Mouse (Mus musculus): Measurements from ENCODE around the gene Supt16. TPM values are rescaled to one million over a fixed set of nuclear protein-coding genes. Genes with fewer than 3 reads are reported as not detected.
A peak's percentile ranks its signal among the peaks of the same experiment; 100 is the strongest.

Supt16 gene
- polyA plus RNA-seq, 1 experiment from 2014 or later: 128 TPM

DNA sequence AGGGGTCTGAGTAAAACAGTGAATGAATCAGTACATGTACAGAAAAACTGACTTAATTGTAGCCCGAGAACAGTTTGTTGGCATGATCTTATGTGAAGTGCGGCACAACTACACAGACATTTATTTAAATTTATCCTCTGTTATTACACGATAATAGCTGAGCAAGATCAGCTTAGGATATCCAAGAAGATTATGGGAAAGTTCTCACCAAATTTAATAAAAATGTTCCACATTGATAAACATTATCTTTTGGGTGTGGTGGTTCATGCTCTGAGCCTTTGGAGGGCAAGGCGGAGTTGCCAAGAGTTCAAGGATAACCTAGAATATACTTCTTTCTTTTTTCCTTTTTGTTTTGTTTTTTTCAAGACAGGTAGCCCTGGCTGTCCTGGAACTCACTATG lies 2.2 kb upstream of the Supt16 start:
- H3K9me3 ChIP-seq (ENCODE audit: control insufficient read depth, low read length): no peaks in the 10 kb centered on the region
- ATAC-seq (ENCODE audit: low FRiP score) (no peak), DNase-seq (ENCODE audit: low spot score) (no peak)
- H3K4me3 ChIP-seq (ENCODE audit: low read depth, low read length): no peak overlapping the region
- no peak overlapping the region for H3K9ac ChIP-seq (ENCODE audit: low read depth, low read length)
- H3K36me3 ChIP-seq (ENCODE audit: control insufficient read depth, insufficient read depth, low read length): peaks cover 16% of the 10 kb centered on the region
- no peaks in the 10 kb centered on the region for H3K27me3 ChIP-seq (ENCODE audit: control insufficient read depth, insufficient read depth, low read length)
- no peak overlapping the region for H3K4me2 ChIP-seq (replicated peaks; ENCODE audit: low read depth, low read length)
- H3K4me1 ChIP-seq (replicated peaks; ENCODE audit: control insufficient read depth, insufficient read depth, low read length): no peaks in the 10 kb centered on the region
- H3K27ac ChIP-seq (ENCODE audit: low read depth, low read length): no peak overlapping the region
- WGBS: 96% methylated on average over 4 of the region's 4 CpGs

DNA sequence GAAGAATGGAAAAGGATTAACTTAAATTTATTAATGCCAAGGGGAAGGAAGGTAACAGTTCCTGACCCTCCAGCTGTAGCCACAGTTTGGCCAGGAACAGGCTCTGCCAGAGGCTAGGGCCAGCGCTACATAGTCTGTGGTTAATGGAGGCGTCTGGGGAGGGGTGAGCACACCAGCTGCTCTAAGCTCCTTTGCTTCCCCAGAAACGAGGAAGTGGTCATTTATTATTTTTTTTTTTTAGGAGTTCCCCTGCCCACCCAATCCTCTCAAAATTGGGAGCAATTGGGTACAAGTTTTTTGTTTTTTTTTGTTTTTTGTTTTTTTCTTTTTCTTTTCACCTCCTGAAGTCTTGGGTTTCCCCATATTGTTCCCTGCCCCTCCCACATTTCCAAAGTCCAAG lies 925 bp upstream of the Supt16 start:
- WGBS: 32% methylated on average over 3 of the region's 3 CpGs
- Histone ChIP-seq H3K36me3 (ENCODE audit: control insufficient read depth, insufficient read depth, low read length) (peaks cover 10% of the 10 kb centered on the region; the same call in 1 of the 2 replicates), H3K4me1 (replicated peaks; ENCODE audit: control insufficient read depth, insufficient read depth, low read length) (no peaks in the 10 kb centered on the region), H3K9me3 (ENCODE audit: control insufficient read depth, low read length) (no peaks in the 10 kb centered on the region), H3K4me2 (replicated peaks; ENCODE audit: low read depth, low read length) (peak overlapping the region; percentile 75; the same call in 1 of the 2 replicates), H3K27ac (ENCODE audit: low read depth, low read length) (no peak overlapping the region), H3K27me3 (ENCODE audit: control insufficient read depth, insufficient read depth, low read length) (no peaks in the 10 kb centered on the region), H3K4me3 (ENCODE audit: low read depth, low read length) (peak overlapping the region; percentile 95; the same call in 1 of the 2 replicates), H3K9ac (ENCODE audit: low read depth, low read length) (no peak overlapping the region)
- DNase-seq (ENCODE audit: low spot score): no peak
- ATAC-seq (ENCODE audit: low FRiP score): no peak

DNA sequence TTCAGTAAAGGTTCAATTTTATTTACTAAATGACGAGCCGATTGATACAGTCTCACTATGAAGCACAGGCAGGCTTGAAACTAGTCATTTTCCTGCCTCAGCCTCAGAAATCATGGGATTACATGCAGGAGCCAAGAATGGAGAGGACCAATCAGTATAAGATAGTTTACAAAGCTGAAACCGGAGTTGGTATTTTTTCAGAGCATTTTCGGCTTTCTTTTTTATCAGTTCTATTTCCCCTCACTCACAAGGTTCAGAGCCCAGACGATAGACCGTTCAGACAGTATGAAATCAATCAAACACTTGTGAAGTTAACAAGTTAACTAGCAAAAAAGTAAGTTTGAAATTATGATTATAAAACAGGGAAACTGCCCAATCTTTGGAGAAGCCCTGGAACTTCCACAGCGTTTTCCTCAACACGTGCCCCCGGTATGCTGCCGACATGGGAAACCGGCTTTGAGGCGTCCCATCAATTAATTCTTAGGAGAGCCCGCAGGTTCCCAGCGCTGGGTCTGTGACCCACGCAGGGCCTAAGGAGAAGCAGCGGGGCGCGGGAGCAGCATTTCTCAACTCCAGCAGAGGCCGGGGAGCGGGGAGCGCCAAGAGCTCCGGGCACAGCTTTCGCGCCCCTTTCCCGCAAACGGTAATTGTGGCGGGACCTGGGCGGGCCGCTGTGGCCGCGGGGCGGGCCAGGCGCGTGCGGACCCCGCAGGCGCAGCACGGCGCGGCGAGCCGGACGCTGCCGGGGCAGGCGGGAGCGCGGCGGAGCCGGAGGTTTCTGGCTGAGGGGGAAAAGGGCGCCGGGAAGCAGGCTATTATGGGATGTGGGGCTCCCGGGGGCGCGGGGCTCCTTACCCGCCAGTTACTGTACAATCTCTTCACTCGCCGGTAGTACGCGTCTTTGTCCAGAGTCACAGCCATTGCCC lies 723 bp downstream of the Supt16 start:
- peak overlapping the region; percentile 97 for H3K9ac ChIP-seq (ENCODE audit: low read depth, low read length)
- H3K27me3 ChIP-seq (ENCODE audit: control insufficient read depth, insufficient read depth, low read length): no peaks in the 10 kb centered on the region
- H3K27ac ChIP-seq (ENCODE audit: low read depth, low read length): peak overlapping the region; percentile 96
- WGBS: 2% methylated on average over 34 of the region's 59 CpGs
- peaks cover 7% of the 10 kb centered on the region; the same call in 1 of the 2 replicates for H3K36me3 ChIP-seq (ENCODE audit: control insufficient read depth, insufficient read depth, low read length)
- peak overlapping the region; percentile 75 for H3K4me2 ChIP-seq (replicated peaks; ENCODE audit: low read depth, low read length)
- DNase-seq (ENCODE audit: low spot score) (peak; percentile 46), ATAC-seq (ENCODE audit: low FRiP score) (peak; percentile 35; the same call in 1 of the 2 replicates)
- no peaks in the 10 kb centered on the region for H3K9me3 ChIP-seq (ENCODE audit: control insufficient read depth, low read length)
- peak overlapping the region; percentile 95 for H3K4me3 ChIP-seq (ENCODE audit: low read depth, low read length)
- H3K4me1 ChIP-seq (replicated peaks; ENCODE audit: control insufficient read depth, insufficient read depth, low read length): no peaks in the 10 kb centered on the region

DNA sequence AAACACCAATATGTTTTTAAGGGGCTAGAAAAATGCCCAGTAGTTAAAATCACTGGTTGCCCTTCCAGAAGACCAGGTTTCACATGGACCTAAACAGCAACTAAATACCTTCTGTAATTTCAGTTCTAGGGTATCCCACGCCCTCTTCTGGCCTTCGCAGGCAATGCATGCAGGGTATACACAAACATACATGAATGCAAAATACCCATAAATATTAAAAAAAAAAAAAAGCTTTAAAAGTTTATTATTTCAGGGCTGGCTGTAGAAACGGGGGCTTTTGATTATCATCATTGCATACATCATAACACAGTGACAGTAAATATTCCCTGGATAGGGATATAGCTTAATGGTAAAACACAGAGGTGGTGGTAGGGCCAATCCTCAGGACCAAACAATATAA lies 1.5 kb downstream of the Supt16 start:
- peak; percentile 75 for DNase-seq (ENCODE audit: low spot score)
- Histone ChIP-seq H3K4me2 (replicated peaks; ENCODE audit: low read depth, low read length) (peak overlapping the region; percentile 75), H3K27me3 (ENCODE audit: control insufficient read depth, insufficient read depth, low read length) (no peaks in the 10 kb centered on the region), H3K4me3 (ENCODE audit: low read depth, low read length) (peak overlapping the region; percentile 95), H3K27ac (ENCODE audit: low read depth, low read length) (no peak overlapping the region), H3K36me3 (ENCODE audit: control insufficient read depth, insufficient read depth, low read length) (peaks cover 7% of the 10 kb centered on the region; the same call in 1 of the 2 replicates), H3K9me3 (ENCODE audit: control insufficient read depth, low read length) (no peaks in the 10 kb centered on the region), H3K4me1 (replicated peaks; ENCODE audit: control insufficient read depth, insufficient read depth, low read length) (no peaks in the 10 kb centered on the region), H3K9ac (ENCODE audit: low read depth, low read length) (no peak overlapping the region)
- 14% methylated on average over 3 of the region's 3 CpGs for WGBS
- no peak for ATAC-seq (ENCODE audit: low FRiP score)

DNA sequence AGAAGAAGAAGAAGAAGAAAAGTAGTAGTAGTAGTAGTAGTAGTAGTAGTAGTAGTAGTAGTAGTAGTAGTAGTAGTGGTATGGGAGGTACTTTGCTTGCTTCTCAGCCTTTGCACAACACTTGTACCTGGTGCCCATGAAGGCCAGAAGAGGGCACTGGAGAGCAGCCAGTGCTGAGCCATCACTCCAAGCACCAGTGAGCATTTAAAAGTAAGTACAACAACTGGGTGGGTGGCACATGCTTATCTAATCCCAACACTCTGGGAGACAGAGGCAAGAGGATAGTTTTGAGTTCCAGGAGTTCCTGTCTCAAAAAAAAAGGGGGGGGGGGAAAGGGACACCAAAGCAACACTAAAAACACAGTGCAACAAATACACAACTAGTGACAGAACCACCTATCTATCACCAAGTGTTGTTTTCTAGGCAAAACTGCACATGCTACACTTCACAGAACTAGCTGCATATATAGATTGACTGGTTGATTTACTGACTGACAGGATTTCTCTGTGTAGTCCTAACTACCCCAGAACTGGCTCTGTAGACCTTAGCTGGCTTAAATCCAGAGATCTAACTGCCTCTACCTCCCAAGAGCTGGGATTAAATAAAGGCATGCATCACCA lies 6.4 kb downstream of the Supt16 start:
- ATAC-seq (ENCODE audit: low FRiP score) (no peak), DNase-seq (ENCODE audit: low spot score) (peak; percentile 51)
- Histone ChIP-seq H3K27ac (ENCODE audit: low read depth, low read length) (no peak overlapping the region), H3K9ac (ENCODE audit: low read depth, low read length) (no peak overlapping the region), H3K9me3 (ENCODE audit: control insufficient read depth, low read length) (no peaks in the 10 kb centered on the region), H3K36me3 (ENCODE audit: control insufficient read depth, insufficient read depth, low read length) (no peaks in the 10 kb centered on the region), H3K4me1 (replicated peaks; ENCODE audit: control insufficient read depth, insufficient read depth, low read length) (no peaks in the 10 kb centered on the region), H3K4me2 (replicated peaks; ENCODE audit: low read depth, low read length) (no peak overlapping the region), H3K27me3 (ENCODE audit: control insufficient read depth, insufficient read depth, low read length) (no peaks in the 10 kb centered on the region), H3K4me3 (ENCODE audit: low read depth, low read length) (no peak overlapping the region)

DNA sequence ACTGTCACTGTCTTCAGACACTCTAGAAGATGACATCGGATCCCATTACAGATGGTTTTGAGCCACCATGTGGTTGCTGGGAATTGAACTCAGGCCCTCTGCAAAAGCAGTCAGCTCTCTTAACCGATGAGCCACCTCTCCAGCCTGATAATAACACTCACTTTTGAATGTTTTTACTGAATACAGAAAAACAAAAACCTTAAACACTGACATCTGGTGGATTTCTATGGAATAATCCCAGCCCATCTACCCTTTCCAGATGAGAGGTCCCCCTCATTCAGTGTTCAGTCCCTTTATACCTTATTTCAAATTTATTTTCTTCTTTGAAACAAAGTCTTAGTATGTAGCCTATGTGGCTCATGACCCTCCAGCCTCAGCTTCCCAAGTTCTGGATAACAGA lies 7.7 kb downstream of the Supt16 start:
- Histone ChIP-seq H3K4me1 (replicated peaks; ENCODE audit: control insufficient read depth, insufficient read depth, low read length) (no peaks in the 10 kb centered on the region), H3K4me3 (ENCODE audit: low read depth, low read length) (no peak overlapping the region), H3K4me2 (replicated peaks; ENCODE audit: low read depth, low read length) (no peak overlapping the region), H3K27me3 (ENCODE audit: control insufficient read depth, insufficient read depth, low read length) (no peaks in the 10 kb centered on the region), H3K27ac (ENCODE audit: low read depth, low read length) (no peak overlapping the region), H3K9ac (ENCODE audit: low read depth, low read length) (no peak overlapping the region), H3K9me3 (ENCODE audit: control insufficient read depth, low read length) (no peaks in the 10 kb centered on the region), H3K36me3 (ENCODE audit: control insufficient read depth, insufficient read depth, low read length) (no peaks in the 10 kb centered on the region)
- ATAC-seq (ENCODE audit: low FRiP score) (no peak), DNase-seq (ENCODE audit: low spot score) (no peak)
- 97% methylated on average over 2 of the region's 2 CpGs for WGBS

DNA sequence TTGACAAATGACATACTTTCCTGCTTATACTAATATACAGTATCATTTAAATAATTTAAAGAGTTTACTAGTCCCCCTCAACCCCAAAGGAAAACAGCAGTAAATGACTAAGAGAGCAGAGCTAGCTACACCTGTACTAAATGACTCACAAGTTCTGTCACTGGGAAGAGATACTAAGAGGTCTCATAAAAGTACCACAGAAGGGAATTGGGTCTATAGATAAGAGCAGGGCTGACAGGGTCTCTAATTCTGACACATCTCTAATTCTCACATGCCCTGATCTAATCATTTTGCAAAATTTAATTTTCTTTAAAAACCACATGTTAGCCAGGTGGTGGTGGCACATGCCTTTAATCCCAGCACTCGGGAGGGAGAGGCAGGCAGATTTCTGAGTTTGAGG lies 8.4 kb downstream of the Supt16 start:
- no peaks in the 10 kb centered on the region for H3K27me3 ChIP-seq (ENCODE audit: control insufficient read depth, insufficient read depth, low read length)
- DNase-seq (ENCODE audit: low spot score): no peak
- no peak for ATAC-seq (ENCODE audit: low FRiP score)
- H3K27ac ChIP-seq (ENCODE audit: low read depth, low read length): no peak overlapping the region
- H3K4me2 ChIP-seq (replicated peaks; ENCODE audit: low read depth, low read length): no peak overlapping the region
- no peaks in the 10 kb centered on the region for H3K36me3 ChIP-seq (ENCODE audit: control insufficient read depth, insufficient read depth, low read length)
- no peaks in the 10 kb centered on the region for H3K9me3 ChIP-seq (ENCODE audit: control insufficient read depth, low read length)
- no peaks in the 10 kb centered on the region for H3K4me1 ChIP-seq (replicated peaks; ENCODE audit: control insufficient read depth, insufficient read depth, low read length)
- no peak overlapping the region for H3K4me3 ChIP-seq (ENCODE audit: low read depth, low read length)
- WGBS: 83% methylated on average over 1 of the region's 1 CpGs
- no peak overlapping the region for H3K9ac ChIP-seq (ENCODE audit: low read depth, low read length)

DNA sequence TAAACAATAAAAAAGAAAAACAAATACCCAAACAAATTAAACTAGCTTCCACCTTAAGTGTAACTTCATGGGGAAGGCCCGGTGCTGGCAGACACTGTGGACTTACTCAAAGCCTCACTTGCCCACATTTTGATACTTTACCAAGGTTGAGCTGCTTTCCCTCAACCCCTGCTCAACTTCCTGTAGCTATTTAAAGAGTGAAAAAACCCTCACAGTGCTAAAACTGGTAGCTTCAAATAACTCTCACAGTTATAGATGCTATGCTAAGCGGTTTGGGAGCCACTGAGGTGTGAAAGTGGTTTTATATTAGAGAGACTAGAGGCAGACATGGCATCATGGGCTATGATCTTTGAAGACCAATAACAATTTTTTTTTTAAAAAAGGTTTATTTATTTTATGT lies 30.6 kb downstream of the Supt16 start:
- Histone ChIP-seq H3K9me3 (ENCODE audit: control insufficient read depth, low read length) (no peaks in the 10 kb centered on the region), H3K36me3 (ENCODE audit: control insufficient read depth, insufficient read depth, low read length) (peaks cover 15% of the 10 kb centered on the region), H3K4me3 (ENCODE audit: low read depth, low read length) (no peak overlapping the region), H3K27me3 (ENCODE audit: control insufficient read depth, insufficient read depth, low read length) (no peaks in the 10 kb centered on the region), H3K27ac (ENCODE audit: low read depth, low read length) (no peak overlapping the region), H3K4me2 (replicated peaks; ENCODE audit: low read depth, low read length) (no peak overlapping the region), H3K4me1 (replicated peaks; ENCODE audit: control insufficient read depth, insufficient read depth, low read length) (no peaks in the 10 kb centered on the region), H3K9ac (ENCODE audit: low read depth, low read length) (no peak overlapping the region)
- 91% methylated on average over 2 of the region's 2 CpGs for WGBS
- ATAC-seq (ENCODE audit: low FRiP score) (no peak), DNase-seq (ENCODE audit: low spot score) (no peak)

All from hindbrain, embryonic 11.5 days (tissue).